Mouse (Mus musculus): ENCODE results near the gene Spata25.
"Not testable (repeated sequence)": the region's sequence is repeated elsewhere in the genome, so short reads cannot be mapped to it uniquely, and the experiment has no call there.

Spata25 gene

GRCm38 (mm10) chr2:164855572-164855971, 27.2 kb upstream of the Spata25 start:
- DNase-seq (ENCODE audit: low read depth, low spot score) = not testable (repeated sequence)

GRCm38 (mm10) chr2:164850061-164850460, 21.7 kb upstream of the Spata25 start:
- DNase-seq (ENCODE audit: low read depth, low spot score) = no peak

GRCm38 (mm10) chr2:164845782-164846181, 17.4 kb upstream of the Spata25 start:
- no peak for DNase-seq (ENCODE audit: low read depth, low spot score)

GRCm38 (mm10) chr2:164835164-164835563, 6.8 kb upstream of the Spata25 start:
- DNase-seq (ENCODE audit: low read depth, low spot score) = no peak

DNA sequence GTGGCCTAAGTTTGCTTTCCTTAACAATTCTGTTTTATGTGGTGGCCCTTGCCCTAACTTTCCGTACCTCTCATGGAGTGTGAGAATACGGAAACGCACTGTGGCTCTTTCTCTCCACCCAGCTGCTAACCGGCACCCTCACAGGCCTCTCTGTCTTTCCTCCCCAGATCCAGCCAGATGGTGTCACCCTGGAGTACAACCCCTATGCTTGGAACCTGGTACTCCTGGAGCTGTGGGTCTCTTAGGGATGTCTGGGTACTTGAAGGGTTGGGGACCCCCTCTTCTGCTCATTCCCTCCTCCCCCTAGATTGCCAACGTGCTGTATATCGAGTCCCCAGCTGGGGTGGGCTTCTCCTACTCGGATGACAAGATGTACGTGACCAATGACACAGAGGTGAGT, 6.2 kb upstream of the Spata25 start:
- no peak for DNase-seq (ENCODE audit: low read depth, low spot score)

GRCm38 (mm10) chr2:164833314-164833959, 5.1 kb upstream of the Spata25 start, which contains the start of gene Neurl2:
TSS of gene Neurl2 (minus strand) at chr2:164833456.
- DNase-seq (ENCODE audit: low read depth, low spot score) = peak; percentile 92

DNA sequence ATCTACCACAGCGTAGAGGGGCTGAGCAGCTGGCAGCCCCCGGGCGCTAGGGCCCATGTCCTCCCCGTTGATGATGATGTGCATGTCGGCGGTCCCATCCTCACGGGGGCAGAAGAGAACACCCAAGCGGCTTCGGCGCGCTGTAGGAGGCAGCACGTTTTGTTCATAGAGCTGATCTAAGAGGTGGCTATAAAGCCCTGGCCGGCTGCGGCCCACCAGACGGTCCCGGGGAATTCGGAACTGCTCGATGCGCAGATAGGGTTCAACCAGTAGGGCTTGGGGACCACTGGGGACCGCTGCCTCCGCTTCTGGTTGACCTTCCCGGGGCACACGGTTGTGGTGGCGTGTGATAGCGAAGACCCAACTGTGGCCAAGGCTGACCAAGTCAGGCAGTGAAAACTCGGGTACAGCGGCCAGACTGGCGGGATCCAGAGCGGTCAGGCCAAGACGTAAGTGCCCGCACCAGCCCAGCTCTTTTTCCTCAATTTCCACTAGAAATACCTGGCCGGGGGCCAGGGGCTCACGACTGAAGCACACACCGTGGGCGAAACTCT, 4.5 kb upstream of the Spata25 start, which contains the start of gene Ctsa:
Gene Ctsa (plus strand): TSS at position 126 of the 554 bp plus-strand sequence.
- peak; percentile 43 for DNase-seq (ENCODE audit: low read depth, low spot score)

DNA sequence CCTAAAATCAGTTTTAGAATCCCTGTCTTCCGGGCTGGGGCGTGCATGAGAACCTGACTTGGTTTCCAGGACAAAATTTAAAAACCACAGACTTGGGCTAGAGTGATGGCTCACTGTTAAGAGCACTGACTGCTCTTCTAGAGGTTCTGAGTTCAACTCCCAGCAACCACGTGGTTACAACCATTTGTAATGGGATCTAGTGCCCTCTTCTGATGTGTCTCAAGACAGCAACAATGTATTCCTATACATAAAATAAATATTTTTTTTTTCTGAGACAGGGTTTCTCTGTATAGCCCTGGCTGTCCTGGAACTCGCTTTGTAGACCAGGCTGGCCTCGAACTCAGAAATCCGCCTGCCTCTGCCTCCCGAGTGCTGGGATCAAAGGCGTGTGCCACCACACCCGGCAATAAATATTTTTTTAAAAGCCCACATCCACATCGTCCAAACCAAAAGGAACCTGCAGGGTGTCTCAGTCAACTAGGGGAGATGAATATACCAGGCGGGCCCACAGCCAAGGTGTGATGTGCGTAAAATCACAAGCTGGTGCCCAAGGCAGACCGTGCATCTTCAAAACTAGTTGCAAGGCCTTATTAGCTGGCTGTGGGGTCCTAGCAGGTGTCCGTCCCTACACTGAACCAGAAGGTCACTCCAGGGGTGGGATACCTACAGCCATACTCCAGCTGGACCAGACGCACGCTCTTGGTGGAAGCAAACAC, 3.9 kb upstream of the Spata25 start:
- no peak for DNase-seq (ENCODE audit: low read depth, low spot score)

GRCm38 (mm10) chr2:164831029-164831428, 2.7 kb upstream of the Spata25 start:
- DNase-seq (ENCODE audit: low read depth, low spot score) = no peak

- no peak for DNase-seq (ENCODE audit: low read depth, low spot score)
Observed at GRCm38 (mm10) chr2:164829090-164829489, 753 bp upstream of the Spata25 start.

DNA sequence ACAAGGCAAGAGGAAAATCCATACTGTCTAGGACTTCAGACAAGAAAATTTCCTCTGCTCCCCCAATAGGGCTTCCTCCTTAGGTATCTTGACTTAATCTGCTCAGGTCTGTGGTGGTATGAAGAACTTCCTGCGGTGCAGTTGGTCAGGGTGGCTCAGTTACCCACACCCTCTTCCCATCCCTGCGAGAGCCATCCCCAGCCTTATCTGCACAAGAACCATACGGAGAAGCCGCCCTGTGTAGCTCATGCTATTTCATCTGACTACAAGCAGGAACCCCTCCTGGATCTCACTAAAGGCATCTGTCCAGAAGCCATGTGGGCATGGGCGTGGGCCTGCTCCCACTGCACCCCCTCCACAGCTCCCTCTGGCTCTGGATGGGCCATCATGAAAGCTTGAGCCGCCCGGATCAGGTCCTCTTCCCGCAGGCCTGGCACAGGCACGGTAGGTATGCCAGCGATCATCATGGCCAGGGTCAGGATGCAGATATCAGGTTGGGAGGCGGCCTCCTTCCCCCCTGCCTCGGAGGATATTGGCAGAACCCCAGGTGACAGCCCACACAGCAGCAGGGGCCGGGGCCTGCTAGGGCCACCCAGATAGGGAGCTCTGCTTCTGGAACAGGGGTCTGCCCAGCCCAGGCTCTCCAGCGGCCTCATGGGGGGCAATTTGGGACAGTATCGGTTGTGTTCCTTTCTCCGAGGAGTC, 1.0 kb downstream of the Spata25 start:
- no peak for DNase-seq (ENCODE audit: low read depth, low spot score)

- no peak for DNase-seq (ENCODE audit: low read depth, low spot score)
Observed at GRCm38 (mm10) chr2:164825521-164825920, 2.8 kb downstream of the Spata25 start.

DNA sequence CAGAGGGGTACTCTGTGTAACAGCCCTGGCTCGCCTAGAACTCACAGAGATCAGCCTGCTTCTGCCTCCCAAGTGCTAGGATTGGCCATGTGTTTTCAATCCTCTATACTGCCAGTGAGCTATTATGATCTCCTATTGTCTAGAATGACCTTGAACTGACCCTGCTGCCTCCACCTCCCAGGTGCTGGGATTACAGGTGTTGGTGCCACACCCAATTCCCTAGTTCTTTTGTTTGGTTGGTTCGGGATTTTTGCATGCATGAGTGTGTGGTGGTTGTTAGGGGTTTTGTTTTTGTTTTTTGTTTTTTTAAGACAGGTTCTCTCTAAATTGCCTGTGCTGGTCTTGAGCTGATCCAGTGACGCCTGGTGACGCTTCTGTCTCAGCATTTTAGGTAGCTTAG, 4.4 kb downstream of the Spata25 start:
- no peak for DNase-seq (ENCODE audit: low read depth, low spot score)

DNA sequence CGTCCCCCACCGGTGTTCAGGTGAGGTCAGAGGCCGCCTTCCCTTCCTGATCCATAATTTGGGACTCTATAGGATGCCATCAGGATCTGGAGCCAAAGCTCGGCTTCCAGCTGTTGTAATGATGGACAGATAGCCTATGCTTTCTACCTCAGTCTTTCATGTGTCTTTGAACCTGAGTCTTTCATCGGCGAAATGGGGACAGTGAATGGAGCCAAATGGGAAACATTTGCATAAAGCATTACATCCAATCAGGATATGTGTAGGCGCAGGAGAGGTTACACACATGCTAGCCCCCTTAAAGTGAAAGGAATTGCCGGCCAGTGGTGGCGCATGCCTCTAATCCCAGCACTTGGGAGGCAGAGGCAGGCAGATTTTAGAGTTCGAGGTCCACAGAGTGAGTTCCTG, 5.2 kb downstream of the Spata25 start:
- DNase-seq (ENCODE audit: low read depth, low spot score) = no peak

GRCm38 (mm10) chr2:164822636-164823165, 5.6 kb downstream of the Spata25 start, which contains the start of gene Zswim1:
TSS of gene Zswim1 (plus strand) at chr2:164822686.
- peak; percentile 93 for DNase-seq (ENCODE audit: low read depth, low spot score)

GRCm38 (mm10) chr2:164821060-164821459, 7.3 kb downstream of the Spata25 start:
- DNase-seq (ENCODE audit: low read depth, low spot score) = no peak

GRCm38 (mm10) chr2:164817703-164818102, 10.6 kb downstream of the Spata25 start:
- DNase-seq (ENCODE audit: low read depth, low spot score) = no peak

DNA sequence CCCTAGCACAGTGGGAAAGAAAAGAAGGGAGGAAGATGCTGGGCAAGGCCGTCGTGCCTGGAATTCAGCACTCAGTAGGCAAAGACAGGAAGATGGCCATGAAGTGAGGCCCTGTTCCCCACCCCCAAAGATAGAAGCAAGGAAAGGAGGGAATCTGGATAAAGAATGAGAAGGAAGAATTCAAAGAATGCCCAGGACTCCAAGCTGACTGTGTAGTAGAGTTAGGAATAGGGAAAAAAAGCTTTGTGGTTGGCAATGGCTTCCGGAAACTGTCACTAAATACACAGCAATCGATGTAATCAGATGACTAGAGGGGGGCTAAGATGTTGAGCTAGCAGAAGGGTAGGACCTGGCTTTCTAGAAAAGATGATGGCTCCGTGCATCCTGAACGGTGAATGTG, 11.1 kb downstream of the Spata25 start:
- no peak for DNase-seq (ENCODE audit: low read depth, low spot score)

GRCm38 (mm10) chr2:164815821-164816220, 12.5 kb downstream of the Spata25 start:
- DNase-seq (ENCODE audit: low read depth, low spot score) = no peak

- DNase-seq (ENCODE audit: low read depth, low spot score) = no peak
Observed at GRCm38 (mm10) chr2:164815348-164815747, 13.0 kb downstream of the Spata25 start.

DNA sequence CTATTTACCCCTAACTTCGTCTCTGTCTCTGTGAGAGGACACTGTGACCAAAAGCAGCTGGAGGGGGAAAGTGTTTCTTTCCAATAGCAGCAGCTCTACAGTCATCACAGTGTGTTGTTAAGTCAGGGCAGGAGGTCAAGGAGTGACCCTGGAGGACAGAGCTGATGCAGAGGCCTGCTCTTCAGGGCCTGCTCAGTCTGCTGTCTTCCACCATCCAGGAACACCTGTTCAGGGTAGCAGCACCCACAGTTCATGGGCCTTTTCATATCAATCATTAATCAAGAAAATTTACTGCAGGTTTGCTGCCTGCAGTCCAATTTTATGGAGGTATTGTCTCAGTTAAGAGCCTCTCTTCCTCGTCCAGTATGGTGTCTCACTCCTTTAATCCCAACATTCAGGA, 14.8 kb downstream of the Spata25 start:
- DNase-seq (ENCODE audit: low read depth, low spot score) = no peak

DNA sequence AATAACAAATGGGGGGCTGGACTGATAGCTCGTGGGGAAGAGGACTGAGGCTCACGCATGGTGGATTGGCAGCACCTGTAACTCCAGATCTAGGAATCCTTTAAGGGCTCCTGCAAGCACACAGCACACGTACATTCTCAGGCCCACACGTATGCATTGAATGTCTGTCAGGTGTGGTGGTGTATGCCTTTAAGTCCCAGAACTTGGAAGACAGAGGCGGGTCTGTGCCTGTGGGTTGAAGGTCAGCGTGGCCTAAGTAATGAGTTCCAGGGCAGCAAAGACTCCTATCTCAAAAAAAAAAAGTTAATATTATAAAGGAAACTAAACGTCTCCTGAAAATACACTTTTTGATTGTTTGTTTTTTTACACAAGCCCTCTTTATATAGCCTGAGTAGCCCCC, 21.7 kb downstream of the Spata25 start:
- DNase-seq (ENCODE audit: low read depth, low spot score) = no peak
